Mouse (Mus musculus): ENCODE results near the gene Mcm9.
"Not testable (repeated sequence)": the region's sequence is repeated elsewhere in the genome, so short reads cannot be mapped to it uniquely, and the experiment has no call there.

Gene Mcm9

DNA sequence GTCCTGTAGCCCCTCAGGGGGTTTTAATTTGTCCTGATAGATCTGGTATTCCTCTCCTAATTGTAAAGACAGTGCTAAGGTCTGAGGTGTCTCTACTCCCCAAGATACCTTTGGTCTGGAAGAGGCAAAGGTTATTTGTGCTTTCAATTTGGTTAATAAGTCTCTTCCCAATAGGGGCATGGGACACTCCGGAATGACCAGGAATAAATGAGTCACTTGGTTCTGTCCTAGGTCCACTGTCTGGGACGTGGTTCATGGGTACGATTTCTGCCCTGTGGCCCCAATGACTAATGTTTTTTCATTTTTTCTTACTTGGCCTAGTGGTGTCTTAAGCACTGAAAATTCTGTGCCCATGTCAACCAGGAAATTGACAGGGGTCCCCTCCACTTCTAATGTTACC lies 134.9 kb downstream of the Mcm9 start:
- not testable (repeated sequence) for DNase-seq

DNA sequence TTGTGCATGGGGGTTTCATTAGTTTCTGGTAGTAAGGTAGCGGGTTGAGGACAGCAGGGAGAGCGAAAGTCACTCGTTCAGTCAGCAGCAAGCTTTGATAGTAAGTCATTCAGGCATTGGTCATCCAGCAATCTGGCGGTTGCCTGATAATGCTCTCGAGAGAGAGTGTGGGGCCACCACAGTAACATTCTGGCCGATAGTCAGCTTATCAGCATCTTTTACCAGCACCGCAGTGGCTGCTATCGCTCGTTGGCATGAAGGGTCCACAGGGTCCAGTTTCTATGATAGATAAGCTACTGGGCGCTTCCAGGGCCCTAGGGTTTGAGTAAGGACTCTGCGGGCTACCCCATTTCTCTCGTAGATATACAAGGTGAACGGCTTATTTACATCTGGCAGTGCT lies 136.3 kb downstream of the Mcm9 start:
- no peak for DNase-seq

Measured in thymus, postnatal 25 days (tissue).